Mouse (Mus musculus) urinary bladder, adult 2 months (tissue): ENCODE measurements around the gene Slc17a4. TPM values are rescaled to one million over a fixed set of nuclear protein-coding genes. Genes with fewer than 3 reads are reported as not detected.

Experiments used
- DNase-seq: peaks from one replicate; pipeline ENCODE4 v3.0.0; 2022; ENCODE audit warnings: low spot score
- polyA plus RNA-seq: library from polyadenylated mRNA; depleted of rRNA; stranded (reverse); fragments of >200 nt; gene quantifications from 2 replicates; pipeline ENCODE4 v1.2.3, GENCODE M21; 2012; rRNA removed

The Slc17a4 gene
- polyA plus RNA-seq, 1 experiment: 0.04 TPM

GRCm38 (mm10) chr13:23892592-23893268, 22.1 kb downstream of the Slc17a4 start:
- DNase-seq: no peak

- no peak for DNase-seq
These were observed 25.7 kb downstream of the Slc17a4 start for GRCm38 (mm10) chr13:23889011-23889605.

GRCm38 (mm10) chr13:23887026-23887725, 27.6 kb downstream of the Slc17a4 start:
- no peak for DNase-seq

- DNase-seq: no peak
These were observed 29.3 kb downstream of the Slc17a4 start for GRCm38 (mm10) chr13:23885540-23885939.

- no peak for DNase-seq
These were observed 35.2 kb downstream of the Slc17a4 start for GRCm38 (mm10) chr13:23879636-23880035.

- no peak for DNase-seq
These were observed 35.7 kb downstream of the Slc17a4 start for GRCm38 (mm10) chr13:23879106-23879505.

GRCm38 (mm10) chr13:23873141-23873540, 41.7 kb downstream of the Slc17a4 start:
- DNase-seq: no peak

GRCm38 (mm10) chr13:23869996-23870395, 44.8 kb downstream of the Slc17a4 start:
- no peak for DNase-seq

- DNase-seq: no peak
These were observed 45.8 kb downstream of the Slc17a4 start for GRCm38 (mm10) chr13:23868790-23869533.

- no peak for DNase-seq
These were observed 47.4 kb downstream of the Slc17a4 start, which contains the start of gene Slc17a1 for GRCm38 (mm10) chr13:23867405-23867804. Gene Slc17a1 (plus strand): TSS chr13:23867750.

GRCm38 (mm10) chr13:23867000-23867399, 47.8 kb downstream of the Slc17a4 start:
- DNase-seq: no peak

GRCm38 (mm10) chr13:23866086-23866710, 48.6 kb downstream of the Slc17a4 start:
- no peak for DNase-seq

- DNase-seq: no peak
These were observed 50.1 kb downstream of the Slc17a4 start for GRCm38 (mm10) chr13:23864711-23865110.

- DNase-seq: no peak
These were observed 53.0 kb downstream of the Slc17a4 start for GRCm38 (mm10) chr13:23861815-23862214.

GRCm38 (mm10) chr13:23856401-23856800, 58.4 kb downstream of the Slc17a4 start:
- DNase-seq: no peak

GRCm38 (mm10) chr13:23849299-23849698, 65.5 kb downstream of the Slc17a4 start:
- DNase-seq: no peak

Other genes with a start within 250 kb of the Slc17a4 start
- gene Hist1h2ac, start 231.1 kb downstream of the Slc17a4 start, polyA plus RNA-seq: 0.45 and 0.86 TPM in 2 replicates
- gene Hist1h2bc, start 230.8 kb downstream of the Slc17a4 start, polyA plus RNA-seq: 193 and 203 TPM in 2 replicates
- not detected in 2 replicates for gene Hist1h1t, start 219.2 kb downstream of the Slc17a4 start, polyA plus RNA-seq
- gene Hist1h4c, start 216.6 kb downstream of the Slc17a4 start, polyA plus RNA-seq: 0.47 and 1.7 TPM in 2 replicates
- 13.8 and 14.8 TPM in 2 replicates for gene Hfe, start 204.2 kb downstream of the Slc17a4 start, polyA plus RNA-seq
- 125 and 170 TPM in 2 replicates for gene Hist1h1c, start 176.2 kb downstream of the Slc17a4 start, polyA plus RNA-seq
- gene Hist1h3c, start 169.4 kb downstream of the Slc17a4 start, polyA plus RNA-seq: 0.48 and 0.84 TPM in 2 replicates
- gene Hist1h2bb, start 168.3 kb downstream of the Slc17a4 start, polyA plus RNA-seq: 0.43 and 0.49 TPM in 2 replicates
- 0.60 TPM in 1 of 2 replicates, not detected in the other for gene Hist1h2ab, start 163.9 kb downstream of the Slc17a4 start, polyA plus RNA-seq
- 0.48 and 0.52 TPM in 2 replicates for gene Hist1h3b, start 162.7 kb downstream of the Slc17a4 start, polyA plus RNA-seq
- 0.75 and 0.94 TPM in 2 replicates for gene Hist1h4b, start 158.0 kb downstream of the Slc17a4 start, polyA plus RNA-seq
- gene Hist1h4a, start 153.8 kb downstream of the Slc17a4 start, polyA plus RNA-seq: 0.48 and 1.2 TPM in 2 replicates
- 0.34 and 0.66 TPM in 2 replicates for gene Hist1h3a, start 152.6 kb downstream of the Slc17a4 start, polyA plus RNA-seq
- not detected in 2 replicates for gene Hist1h1a, start 151.3 kb downstream of the Slc17a4 start, polyA plus RNA-seq
- 0.25 and 0.36 TPM in 2 replicates for gene Trim38, start 145.1 kb downstream of the Slc17a4 start, polyA plus RNA-seq
- gene Slc17a2, start 108.0 kb downstream of the Slc17a4 start, polyA plus RNA-seq: not detected in 2 replicates
- not detected in 2 replicates for gene Slc17a3, start 75.6 kb downstream of the Slc17a4 start, polyA plus RNA-seq
- not detected in 2 replicates for gene Slc17a1, start 47.3 kb downstream of the Slc17a4 start, polyA plus RNA-seq
- not detected in 2 replicates for gene Hist1h2ba, start 19.1 kb upstream of the Slc17a4 start, polyA plus RNA-seq
- not detected in 2 replicates for gene Hist1h2aa, start 19.5 kb upstream of the Slc17a4 start, polyA plus RNA-seq
- not detected in 2 replicates for gene Scgn, start 76.2 kb upstream of the Slc17a4 start, polyA plus RNA-seq